Comparison of ENCODE assay signal across 8 mouse cellular contexts in the genomic region with DNA sequence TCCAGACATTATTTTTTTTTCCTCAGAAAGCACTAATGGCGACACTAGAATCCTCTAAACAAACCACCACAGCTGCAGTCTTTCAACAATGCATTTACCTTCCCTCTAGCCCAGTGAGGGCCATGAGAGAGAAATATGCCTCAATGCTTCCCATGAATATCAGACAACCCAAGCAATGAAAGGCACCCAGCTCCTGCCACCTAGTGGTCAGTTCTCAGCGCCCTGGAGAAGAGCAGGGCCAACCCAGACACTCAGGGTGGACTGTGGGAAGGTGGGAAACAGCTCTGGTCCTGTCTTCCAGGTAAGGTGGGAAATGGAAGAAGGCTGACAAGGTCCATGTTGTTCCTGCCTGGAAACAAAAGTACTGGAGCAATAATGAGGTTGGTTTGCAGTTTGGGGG. TPM values are rescaled to one million over a fixed set of nuclear protein-coding genes. Genes with fewer than 3 reads are reported as not detected.
DNase-seq lines count a peak whose midpoint lies in the region; ATAC-seq and TF ChIP-seq lines count a peak whose summit lies in the region.

No protein-coding gene starts in this region.

- H3K27ac ChIP-seq in bone marrow, adult 2 months (ENCODE audit: control insufficient read depth, insufficient read depth, low read depth, low read length, poor library complexity) = no peak overlapping the region
- H3K27ac ChIP-seq in forebrain, embryonic 11.5 days (ENCODE audit: low read depth, low read length) = no peak overlapping the region
- H3K27ac ChIP-seq in lung, embryonic 14.5 days (ENCODE audit: low read depth) = no peak overlapping the region

- no peak for TF ChIP-seq POLR2A in bone marrow, adult 2 months (IDR thresholded peaks at IDR 0.05; ENCODE audit: borderline replicate concordance, control insufficient read depth, low read depth, low read length)

- intact Hi-C loops in heart, postnatal 14 days (cut with DNase I) = loop anchor here (1.0 to 5.0 kb wide), 4 partner anchors 42 to 140 kb away; partner anchors contain the start of gene Rpp38

- WGBS in bone marrow, adult 2 months = 11% methylated on average over 2 of the region's 2 CpGs
- WGBS in forebrain, embryonic 11.5 days = 13% methylated on average over 2 of the region's 2 CpGs
- 6% methylated on average over 2 of the region's 2 CpGs for WGBS in lung, embryonic 14.5 days

- peak; percentile 67; the same call in 1 of the 2 replicates for ATAC-seq in forebrain, embryonic 11.5 days (replicated peaks; ENCODE audit: low FRiP score)
- peak; percentile 87; the same call in 1 of the 2 replicates for ATAC-seq in lung, embryonic 14.5 days (ENCODE audit: insufficient read depth)

- peaks cover 8% of the 10 kb centered on the region; the same call in 1 of the 2 replicates for H3K27me3 ChIP-seq in E14TG2a.4 (ENCODE audit: insufficient read depth, low read length)
- H3K27me3 ChIP-seq in forebrain, embryonic 11.5 days (ENCODE audit: control insufficient read depth, insufficient read depth, low read length) = no peaks in the 10 kb centered on the region
- no peaks in the 10 kb centered on the region for H3K27me3 ChIP-seq in lung, embryonic 14.5 days (ENCODE audit: insufficient read depth, low read length)

- peaks cover 15% of the 10 kb centered on the region for H3K4me1 ChIP-seq in E14TG2a.4 (replicated peaks; ENCODE audit: low read depth, low read length)
- no peaks in the 10 kb centered on the region for H3K4me1 ChIP-seq in bone marrow, adult 2 months (ENCODE audit: control insufficient read depth, insufficient read depth, low read length)
- no peaks in the 10 kb centered on the region for H3K4me1 ChIP-seq in forebrain, embryonic 11.5 days (replicated peaks; ENCODE audit: control insufficient read depth, insufficient read depth, low read length)
- no peaks in the 10 kb centered on the region for H3K4me1 ChIP-seq in lung, embryonic 14.5 days (ENCODE audit: insufficient read depth)

- no peak overlapping the region for H3K9ac ChIP-seq in forebrain, embryonic 11.5 days (ENCODE audit: low read length)
- no peak overlapping the region for H3K9ac ChIP-seq in lung, embryonic 14.5 days

- H3K9me3 ChIP-seq in E14TG2a.4 (ENCODE audit: low read length) = no peaks in the 10 kb centered on the region
- H3K9me3 ChIP-seq in forebrain, embryonic 11.5 days (ENCODE audit: control insufficient read depth, low read length) = no peaks in the 10 kb centered on the region
- no peaks in the 10 kb centered on the region for H3K9me3 ChIP-seq in lung, embryonic 14.5 days (ENCODE audit: low read depth, low read length)

- H3K4me2 ChIP-seq in forebrain, embryonic 11.5 days (ENCODE audit: low read depth, low read length, severe bottlenecking) = no peak overlapping the region
- H3K4me2 ChIP-seq in lung, embryonic 14.5 days = no peak overlapping the region

- H3K36me3 ChIP-seq in E14TG2a.4 (ENCODE audit: insufficient read depth, low read length) = no peaks in the 10 kb centered on the region
- H3K36me3 ChIP-seq in forebrain, embryonic 11.5 days (ENCODE audit: control insufficient read depth, insufficient read depth, low read length) = peaks cover 2% of the 10 kb centered on the region; the same call in 1 of the 2 replicates
- peaks cover 24% of the 10 kb centered on the region for H3K36me3 ChIP-seq in lung, embryonic 14.5 days (ENCODE audit: insufficient read depth)

- H3K4me3 ChIP-seq in E14TG2a.4 (replicated peaks; ENCODE audit: low read length) = no peak overlapping the region
- no peak overlapping the region for H3K4me3 ChIP-seq in bone marrow, adult 2 months (replicated peaks; ENCODE audit: control insufficient read depth, low read depth, low read length)
- H3K4me3 ChIP-seq in forebrain, embryonic 11.5 days (ENCODE audit: low read depth, low read length) = no peak overlapping the region
- no peak overlapping the region for H3K4me3 ChIP-seq in lung, embryonic 14.5 days (ENCODE audit: low read depth, low read length)

- peak; percentile 54 for DNase-seq in forebrain, embryonic 11.5 days (ENCODE audit: low spot score)
- DNase-seq in heart, postnatal 14 days = peak; percentile 72 to 81
- peak; percentile 79 to 85 for DNase-seq in kidney, postnatal 4 days
- peak; percentile 80 for DNase-seq in lung, embryonic 14.5 days
- DNase-seq in ovary, postnatal 10 days (ENCODE audit: low spot score) = peak; percentile 15
- peak; percentile 29 for DNase-seq in urinary bladder, adult 2 months (ENCODE audit: low spot score)

- peak; percentile 73 for TF ChIP-seq CTCF in E14TG2a.4 (conservative IDR thresholded peaks at IDR 0.05; ENCODE audit: low read length)
- peak; percentile 66 for TF ChIP-seq CTCF in bone marrow, adult 2 months (IDR thresholded peaks at IDR 0.05; ENCODE audit: control insufficient read depth, insufficient read depth, low read length)
- peak; percentile 89 for TF ChIP-seq CTCF in lung, embryonic 14.5 days (IDR thresholded peaks at IDR 0.05; ENCODE audit: low read depth)

RNA-seq across cellular contexts. Expression of gene Nmt2, which starts 55.0 kb away (rescaled TPM):
- polyA plus RNA-seq in bone marrow, adult 2 months (2011; ENCODE audit: insufficient read depth, insufficient read length, low replicate concordance, missing spikeins) = 7.9 and 15.2 TPM in 2 replicates
- polyA plus RNA-seq in forebrain, embryonic 11.5 days (2014; fragmentation: Nextera tagmentation; extraction: Ambion mirVana) = 65.3 TPM in 2 replicates
- 10 to 100 TPM; 11.2 to 12.5 TPM for total RNA-seq in heart, postnatal 14 days (2021)
- polyA plus RNA-seq in lung, embryonic 14.5 days (2014; fragmentation: Nextera tagmentation; extraction: Ambion mirVana) = 41.3 and 41.6 TPM in 2 replicates
- 11.4 and 13.4 TPM in 2 replicates for polyA plus RNA-seq in urinary bladder, adult 2 months (2012; rRNA removed)

Comparison
In these comparisons a context has a peak if more than half of its experiments do, and no peak if none do; other contexts are left out.
1. DNase-seq: peak in every context shown above with its lines; median percentile 82 in kidney, postnatal 4 days; 80 in lung, embryonic 14.5 days; 76 in heart, postnatal 14 days; 54 in forebrain, embryonic 11.5 days; 29 in urinary bladder, adult 2 months; 15 in ovary, postnatal 10 days.